Mouse (Mus musculus) olfactory bulb, adult 2 months (tissue): Measurements from ENCODE around the gene Srd5a1. TPM values are rescaled to one million over a fixed set of nuclear protein-coding genes. Genes with fewer than 3 reads are reported as not detected.
A peak's percentile ranks its signal among the peaks of the same experiment; 100 is the strongest.

Experiments
- H3K27ac ChIP-seq: fragments of 200-500 bp; 2 replicates; pipeline ENCODE4 v1.5.1; 2012; ENCODE audit warnings: low read depth, low read length; ENCODE audit not compliant: insufficient read depth
- H3K4me1 ChIP-seq: fragments of 200-500 bp; 2 replicates; pipeline ENCODE4 v1.6.1; 2012; ENCODE audit warnings: low read length; ENCODE audit not compliant: control insufficient read depth, insufficient read depth
- H3K4me3 ChIP-seq: fragments of 200-500 bp; 2 replicates; pipeline ENCODE4 v1.5.1; 2012; ENCODE audit warnings: mild to moderate bottlenecking, low read depth, low read length, moderate library complexity; ENCODE audit not compliant: insufficient read depth
- CTCF ChIP-seq: fragments of 200-500 bp; IDR thresholded peaks from 2 replicates; pipeline ENCODE4 v1.5.1; 2012; ENCODE audit warnings: low read depth, mild to moderate bottlenecking, low read length, moderate library complexity; ENCODE audit not compliant: insufficient read depth
- POLR2A ChIP-seq: fragments of 200-500 bp; IDR thresholded peaks from 2 replicates; pipeline ENCODE4 v1.6.1; 2012; ENCODE audit warnings: mild to moderate bottlenecking, low read depth, low read length, moderate library complexity; ENCODE audit not compliant: insufficient read depth
- WGBS: fragments of 180-500 bp; shearing (Covaris S2); methylation state at CpG from one replicate; pipeline ENCODE4 v1.1.7; 2018; 5-methylcytosine and 5-hydroxymethylcytosine counted together
- polyA plus RNA-seq: library from polyadenylated mRNA; stranded (reverse); fragments of >200 nt; gene quantifications from 2 replicates; pipeline ENCODE4 v1.2.4, GENCODE M21; 2012; ENCODE audit warnings: low replicate concordance; ENCODE audit not compliant: missing spikeins, insufficient read depth, insufficient read length

Gene Srd5a1
- polyA plus RNA-seq, 1 experiment: not detected

GRCm38 (mm10) chr13:69562654-69563574, 48.3 kb downstream of the Srd5a1 start:
- TF ChIP-seq CTCF (no peak), POLR2A (no peak)
- Histone ChIP-seq H3K27ac (no peak overlapping the region), H3K4me1 (no peaks in the 10 kb centered on the region; the same call in 1 of the 2 replicates), H3K4me3 (no peak overlapping the region)
- 82% methylated on average over 12 of the region's 12 CpGs for WGBS

- Histone ChIP-seq H3K4me3 (no peak overlapping the region), H3K27ac (no peak overlapping the region), H3K4me1 (no peaks in the 10 kb centered on the region; the same call in 1 of the 2 replicates)
- TF ChIP-seq CTCF (no peak), POLR2A (no peak)
- 67% methylated on average over 9 of the region's 9 CpGs for WGBS
Observed at GRCm38 (mm10) chr13:69562004-69562403, 49.2 kb downstream of the Srd5a1 start.

- Histone ChIP-seq H3K27ac (peak overlapping the region; percentile 28; the same call in 1 of the 2 replicates), H3K4me1 (no peaks in the 10 kb centered on the region; the same call in 1 of the 2 replicates), H3K4me3 (no peak overlapping the region)
- WGBS: 38% methylated on average over 13 of the region's 13 CpGs
- TF ChIP-seq POLR2A (no peak), CTCF (no peak)
Observed at GRCm38 (mm10) chr13:69559291-69559961, 51.8 kb downstream of the Srd5a1 start.

GRCm38 (mm10) chr13:69558098-69558660, 53.1 kb downstream of the Srd5a1 start:
- H3K4me3 ChIP-seq: no peak overlapping the region
- no peak for TF ChIP-seq POLR2A
- WGBS: 65% methylated on average over 6 of the region's 6 CpGs
- no peaks in the 10 kb centered on the region; the same call in 1 of the 2 replicates for H3K4me1 ChIP-seq
- H3K27ac ChIP-seq: no peak overlapping the region

- Histone ChIP-seq H3K4me1 (no peaks in the 10 kb centered on the region; the same call in 1 of the 2 replicates), H3K4me3 (no peak overlapping the region), H3K27ac (no peak overlapping the region)
- TF ChIP-seq CTCF (no peak), POLR2A (no peak)
Observed at GRCm38 (mm10) chr13:69556728-69557127, 54.5 kb downstream of the Srd5a1 start.

- 92% methylated on average over 6 of the region's 6 CpGs for WGBS
- Histone ChIP-seq H3K4me3 (no peak overlapping the region), H3K4me1 (no peaks in the 10 kb centered on the region; the same call in 1 of the 2 replicates), H3K27ac (no peak overlapping the region)
- TF ChIP-seq CTCF (no peak), POLR2A (no peak)
Observed at GRCm38 (mm10) chr13:69555957-69556482, 55.2 kb downstream of the Srd5a1 start.

GRCm38 (mm10) chr13:69555045-69555444, 56.2 kb downstream of the Srd5a1 start:
- Histone ChIP-seq H3K27ac (no peak overlapping the region), H3K4me3 (no peak overlapping the region), H3K4me1 (no peaks in the 10 kb centered on the region; the same call in 1 of the 2 replicates)
- WGBS: 44% methylated on average over 8 of the region's 8 CpGs
- TF ChIP-seq CTCF (no peak), POLR2A (no peak)

GRCm38 (mm10) chr13:69554255-69554654, 57.0 kb downstream of the Srd5a1 start:
- Histone ChIP-seq H3K27ac (no peak overlapping the region), H3K4me3 (no peak overlapping the region), H3K4me1 (no peaks in the 10 kb centered on the region)
- no peak for TF ChIP-seq POLR2A
- TF ChIP-seq CTCF: no peak
- 89% methylated on average over 9 of the region's 9 CpGs for WGBS

GRCm38 (mm10) chr13:69553024-69553423, 58.2 kb downstream of the Srd5a1 start:
- no peaks in the 10 kb centered on the region for H3K4me1 ChIP-seq
- no peak overlapping the region for H3K4me3 ChIP-seq
- TF ChIP-seq CTCF (peak; percentile 45; the same call in 1 of the 2 replicates), POLR2A (no peak)
- WGBS: 19% methylated on average over 5 of the region's 5 CpGs
- no peak overlapping the region for H3K27ac ChIP-seq
